Mouse (Mus musculus): Measurements from ENCODE around the gene Zap70.

DNA sequence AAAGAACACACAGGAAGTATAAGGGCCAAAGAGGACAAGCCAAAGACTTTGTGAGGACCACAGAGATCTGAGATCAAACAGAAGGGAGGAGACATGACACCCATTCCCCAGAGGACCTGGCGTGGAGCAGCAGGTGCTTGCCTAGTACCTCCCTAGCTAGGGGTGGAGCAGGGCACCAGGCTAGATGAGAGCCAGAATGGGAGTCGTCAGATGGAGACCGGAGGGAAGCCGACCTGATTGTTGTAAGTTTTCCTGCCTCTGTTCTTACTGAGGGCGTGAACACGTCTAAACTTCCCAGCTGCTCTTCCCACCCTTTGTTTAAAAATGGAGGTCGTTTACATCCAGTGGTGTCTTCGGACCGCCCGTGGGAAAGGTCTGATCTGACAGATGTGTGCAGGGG lies 5.7 kb downstream of the Zap70 start:
- TF ChIP-seq CTCF (conservative IDR thresholded peaks at IDR 0.05; ENCODE audit: low read length) (no peak), POU5F1 (IDR thresholded peaks at IDR 0.05; ENCODE audit: borderline replicate concordance, low read length) (no peak), NANOG (IDR thresholded peaks at IDR 0.05; ENCODE audit: borderline replicate concordance, low read length) (no peak)

All from E14TG2a.4 (cell line).